Mouse (Mus musculus) forebrain, embryonic 15.5 days (tissue): ENCODE measurements around the gene Mgst2. TPM values are rescaled to one million over a fixed set of nuclear protein-coding genes. Genes with fewer than 3 reads are reported as not detected.

Experiments
- ATAC-seq: fragments of 200-750 bp; cut with Nextera tagmentation; replicated peaks from 2 replicates; pipeline ENCODE4 v1.8.0; 2017; ENCODE audit warnings: mild to moderate bottlenecking, moderate TSS enrichment, moderate library complexity
- H3K27ac ChIP-seq: fragments of 300-500 bp; sonication (generic); replicated peaks from 2 replicates; pipeline ENCODE4 v1.5.1; 2015; ENCODE audit warnings: mild to moderate bottlenecking, inconsistent platforms
- H3K27me3 ChIP-seq: fragments of 300-500 bp; sonication (generic); 2 replicates; pipeline ENCODE4 v1.6.1; 2015; ENCODE audit warnings: inconsistent platforms
- H3K36me3 ChIP-seq: fragments of 300-500 bp; sonication (generic); 2 replicates; pipeline ENCODE4 v1.6.1; 2015; ENCODE audit warnings: mild to moderate bottlenecking, inconsistent platforms
- H3K4me1 ChIP-seq: fragments of 300-500 bp; sonication (generic); 2 replicates; pipeline ENCODE4 v1.6.1; 2015; ENCODE audit warnings: inconsistent platforms
- H3K4me2 ChIP-seq: fragments of 300-500 bp; sonication (generic); replicated peaks from 2 replicates; pipeline ENCODE4 v1.6.1; 2015; ENCODE audit warnings: mild to moderate bottlenecking, inconsistent platforms
- H3K4me3 ChIP-seq: fragments of 300-500 bp; sonication (generic); 2 replicates; pipeline ENCODE4 v1.5.1; 2015; ENCODE audit warnings: mild to moderate bottlenecking, inconsistent platforms
- H3K9ac ChIP-seq: fragments of 300-500 bp; sonication (generic); replicated peaks from 2 replicates; pipeline ENCODE4 v1.6.1; 2015; ENCODE audit warnings: mild to moderate bottlenecking, inconsistent platforms
- H3K9me3 ChIP-seq: fragments of 300-500 bp; sonication (generic); 2 replicates; pipeline ENCODE4 v1.6.1; 2016; ENCODE audit warnings: inconsistent platforms
- WGBS: fragments of 180-500 bp; shearing (Covaris S2); methylation state at CpG from one replicate; pipeline ENCODE4 v1.1.7; 2015; ENCODE audit warnings: mixed read lengths; 5-methylcytosine and 5-hydroxymethylcytosine counted together
- polyA plus RNA-seq: library from polyadenylated mRNA; unstranded; fragments of >200 nt; fragmentation: Nextera tagmentation; extraction: Ambion mirVana; gene quantifications from 2 replicates; pipeline ENCODE4 v1.2.1, GENCODE M21; 2015

The Mgst2 gene
- polyA plus RNA-seq, 1 experiment from 2014 or later = 0.95 TPM

DNA sequence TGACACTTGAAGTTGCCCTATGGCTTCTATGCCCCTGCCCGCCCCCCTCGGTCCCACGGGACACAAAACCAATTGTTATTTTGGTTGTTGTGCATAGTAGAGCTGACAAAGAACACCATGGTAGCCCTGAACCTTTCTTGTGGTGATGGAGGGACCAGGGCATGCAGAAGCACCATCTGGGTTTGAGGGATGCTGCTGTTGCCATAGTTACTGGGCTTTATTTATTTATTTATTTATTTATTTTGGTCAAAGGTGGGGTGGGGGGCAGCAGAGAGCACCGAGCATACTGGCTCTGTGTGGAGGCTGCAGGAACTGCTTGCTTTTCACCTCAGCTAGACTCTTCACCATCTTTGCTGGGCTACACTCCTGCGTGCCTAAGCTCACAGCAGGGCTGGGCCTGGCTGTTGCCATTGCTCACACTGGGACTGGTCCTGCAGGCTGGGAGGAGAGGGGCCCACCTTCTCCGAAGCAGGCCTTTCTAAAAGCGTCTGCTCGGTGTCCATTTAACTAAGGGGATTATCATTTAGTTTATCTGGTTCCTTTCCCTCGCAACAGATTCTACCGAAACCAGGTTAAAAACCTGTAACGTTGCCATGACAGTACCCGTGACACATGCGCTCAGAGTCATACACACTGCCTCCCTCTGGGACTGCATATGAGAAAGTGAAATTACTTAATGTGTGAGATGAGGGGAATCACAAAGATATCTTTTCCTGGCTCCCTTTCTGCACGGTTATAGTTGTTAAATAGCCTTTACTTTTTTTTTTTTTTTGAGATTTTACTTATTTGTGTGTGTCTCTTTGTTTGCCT is 69.2 kb downstream of the Mgst2 start:
- Histone ChIP-seq H3K4me3 (no peak overlapping the region), H3K9me3 (no peaks in the 10 kb centered on the region), H3K4me1 (peaks cover 26% of the 10 kb centered on the region), H3K27ac (peak overlapping the region; percentile 21), H3K9ac (no peak overlapping the region), H3K4me2 (no peak overlapping the region), H3K27me3 (no peaks in the 10 kb centered on the region), H3K36me3 (no peaks in the 10 kb centered on the region)
- 49% methylated on average over 14 of the region's 14 CpGs for WGBS
- peak; percentile 55; the same call in 1 of the 2 replicates for ATAC-seq

GRCm38 (mm10) chr3:51730662-51731061 is 70.5 kb downstream of the Mgst2 start:
- WGBS = 90% methylated on average over 7 of the region's 7 CpGs
- H3K4me3 ChIP-seq = no peak overlapping the region
- H3K36me3 ChIP-seq = no peaks in the 10 kb centered on the region
- H3K27me3 ChIP-seq = no peaks in the 10 kb centered on the region
- H3K9me3 ChIP-seq = no peaks in the 10 kb centered on the region
- no peak for ATAC-seq
- H3K9ac ChIP-seq = no peak overlapping the region
- no peak overlapping the region for H3K27ac ChIP-seq
- H3K4me2 ChIP-seq = no peak overlapping the region
- H3K4me1 ChIP-seq = peaks cover 26% of the 10 kb centered on the region

DNA sequence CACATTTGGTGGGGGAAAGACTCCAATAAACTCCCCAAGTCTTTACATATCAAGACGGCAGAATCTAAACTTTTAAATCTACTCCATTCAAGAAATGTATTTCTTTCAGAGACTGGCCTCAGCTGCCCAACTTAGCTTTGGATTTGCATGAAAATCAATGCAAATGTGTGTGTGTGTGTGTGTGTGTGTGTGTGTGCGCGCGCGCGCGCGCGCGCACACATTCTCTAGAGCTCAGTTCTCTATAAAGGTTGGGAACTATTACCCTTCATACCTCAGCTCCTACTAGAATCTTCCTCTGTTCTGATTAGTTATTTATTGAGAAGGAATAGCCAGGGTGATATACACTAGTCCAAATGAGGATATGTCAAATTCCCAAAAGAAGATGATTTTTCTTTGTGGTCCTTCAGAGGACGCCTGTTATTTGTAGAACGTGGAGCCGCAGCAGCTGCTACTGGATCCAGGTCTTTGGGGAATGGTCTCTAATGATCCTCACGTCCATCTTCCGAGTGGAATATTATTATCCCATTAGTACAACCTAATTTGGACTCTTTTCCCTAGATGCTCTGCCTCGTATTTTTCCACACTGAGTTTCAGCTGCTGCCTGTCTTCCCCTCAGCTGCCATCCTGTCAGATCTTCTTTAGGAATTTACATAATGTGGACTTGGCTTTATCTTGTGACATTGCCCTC is 71.9 kb downstream of the Mgst2 start:
- Histone ChIP-seq H3K4me2 (no peak overlapping the region), H3K36me3 (no peaks in the 10 kb centered on the region), H3K9ac (no peak overlapping the region), H3K4me1 (peaks cover 26% of the 10 kb centered on the region), H3K4me3 (no peak overlapping the region), H3K27me3 (no peaks in the 10 kb centered on the region), H3K9me3 (no peaks in the 10 kb centered on the region), H3K27ac (no peak overlapping the region)
- no peak for ATAC-seq
- WGBS = 81% methylated on average over 16 of the region's 16 CpGs

Other genes starting within 250 kb of the Mgst2 start
- gene Naa15, start 245.2 kb upstream of the Mgst2 start, polyA plus RNA-seq = 56.5 and 65.6 TPM in 2 replicates
- 26.6 and 27.8 TPM in 2 replicates for gene Rab33b, start 176.4 kb upstream of the Mgst2 start, polyA plus RNA-seq
- gene Setd7, start 99.5 kb upstream of the Mgst2 start, polyA plus RNA-seq = 4.4 and 5.5 TPM in 2 replicates